Mouse (Mus musculus) heart, adult 2 months (tissue): ENCODE data around the gene Ankrd49.

Experiments
- CTCF ChIP-seq: fragments of 200-600 bp; IDR thresholded peaks from 2 replicates; pipeline ENCODE4 v1.8.1; 2022; ENCODE audit warnings: antibody characterized with exemption, mild to moderate bottlenecking, moderate library complexity
- POLR2A ChIP-seq: fragments of 200-500 bp; IDR thresholded peaks from 2 replicates; pipeline ENCODE4 v1.6.1; 2011; ENCODE audit warnings: mild to moderate bottlenecking, low read depth, low read length, control low read depth; ENCODE audit not compliant: insufficient read depth

DNA sequence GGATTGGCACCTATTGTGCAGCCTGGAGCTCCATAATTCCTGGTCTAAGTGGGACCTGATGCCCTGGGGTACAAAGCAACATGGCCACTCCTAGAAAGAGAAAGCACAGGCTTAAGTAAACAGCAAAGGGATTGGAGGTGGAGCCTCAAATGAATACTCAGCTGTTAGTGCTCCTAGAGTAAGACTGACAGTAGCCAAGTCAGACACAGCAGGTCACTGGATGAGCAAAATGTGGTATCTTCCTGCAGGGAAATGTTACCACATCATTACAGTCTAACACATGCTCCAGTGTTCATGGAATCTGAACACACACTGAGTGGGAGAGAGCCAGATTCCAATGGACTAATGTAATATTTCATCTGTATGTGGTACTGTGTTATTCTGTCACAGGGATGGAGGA, 36.7 kb upstream of the Ankrd49 start:
- TF ChIP-seq CTCF (no peak), POLR2A (no peak)
